Mouse (Mus musculus) thymus, adult 2 months (tissue): ENCODE data around the gene Il1rl1. TPM values are rescaled to one million over a fixed set of nuclear protein-coding genes. Genes with fewer than 3 reads are reported as not detected.

Experiments used
- DNase-seq: peaks from one replicate; pipeline ENCODE4 v3.0.0; 2021
- H3K27ac ChIP-seq: fragments of 200-500 bp; 2 replicates; pipeline ENCODE4 v1.5.1; 2012; ENCODE audit warnings: low read length, control low read depth; ENCODE audit not compliant: control insufficient read depth, insufficient read depth
- H3K27me3 ChIP-seq: fragments of 200-500 bp; 2 replicates; pipeline ENCODE4 v1.6.1; 2012; ENCODE audit warnings: mild to moderate bottlenecking, low read length, moderate library complexity, mixed read lengths; ENCODE audit not compliant: control insufficient read depth, insufficient read depth
- H3K36me3 ChIP-seq: fragments of 200-500 bp; 2 replicates; pipeline ENCODE4 v1.6.1; 2012; ENCODE audit warnings: mild to moderate bottlenecking, low read length, moderate library complexity; ENCODE audit not compliant: control insufficient read depth, insufficient read depth
- H3K4me1 ChIP-seq: fragments of 200-500 bp; replicated peaks from 2 replicates; pipeline ENCODE4 v1.6.1; 2012; ENCODE audit warnings: low read length; ENCODE audit not compliant: control insufficient read depth, insufficient read depth
- H3K4me3 ChIP-seq: fragments of 200-500 bp; 2 replicates; pipeline ENCODE4 v1.5.1; 2012; ENCODE audit warnings: mild to moderate bottlenecking, low read length, control low read depth, moderate library complexity; ENCODE audit not compliant: control insufficient read depth, insufficient read depth
- CTCF ChIP-seq: fragments of 200-500 bp; IDR thresholded peaks from 2 replicates; pipeline ENCODE4 v1.5.1; 2012; ENCODE audit warnings: mild to moderate bottlenecking, control low read depth, low read length, moderate library complexity, borderline replicate concordance; ENCODE audit not compliant: control insufficient read depth, poor library complexity, insufficient read depth; ENCODE audit errors: extremely low read depth
- POLR2A ChIP-seq: fragments of 200-500 bp; IDR thresholded peaks from 2 replicates; pipeline ENCODE4 v1.6.1; 2012; ENCODE audit warnings: mild to moderate bottlenecking, low read length, control low read depth, moderate library complexity; ENCODE audit not compliant: control insufficient read depth, poor library complexity, insufficient read depth; ENCODE audit errors: extremely low read depth
- WGBS: fragments of 180-500 bp; shearing (Covaris S2); methylation state at CpG from one replicate; pipeline ENCODE4 v1.1.7; 2018; 5-methylcytosine and 5-hydroxymethylcytosine counted together
- polyA plus RNA-seq: library from polyadenylated mRNA; depleted of rRNA; stranded (reverse); fragments of >200 nt; gene quantifications from 2 replicates; pipeline ENCODE4 v1.2.3, GENCODE M21; 2012; rRNA removed

Gene Il1rl1
- polyA plus RNA-seq = 0.29 and 0.46 TPM in 2 replicates

DNA sequence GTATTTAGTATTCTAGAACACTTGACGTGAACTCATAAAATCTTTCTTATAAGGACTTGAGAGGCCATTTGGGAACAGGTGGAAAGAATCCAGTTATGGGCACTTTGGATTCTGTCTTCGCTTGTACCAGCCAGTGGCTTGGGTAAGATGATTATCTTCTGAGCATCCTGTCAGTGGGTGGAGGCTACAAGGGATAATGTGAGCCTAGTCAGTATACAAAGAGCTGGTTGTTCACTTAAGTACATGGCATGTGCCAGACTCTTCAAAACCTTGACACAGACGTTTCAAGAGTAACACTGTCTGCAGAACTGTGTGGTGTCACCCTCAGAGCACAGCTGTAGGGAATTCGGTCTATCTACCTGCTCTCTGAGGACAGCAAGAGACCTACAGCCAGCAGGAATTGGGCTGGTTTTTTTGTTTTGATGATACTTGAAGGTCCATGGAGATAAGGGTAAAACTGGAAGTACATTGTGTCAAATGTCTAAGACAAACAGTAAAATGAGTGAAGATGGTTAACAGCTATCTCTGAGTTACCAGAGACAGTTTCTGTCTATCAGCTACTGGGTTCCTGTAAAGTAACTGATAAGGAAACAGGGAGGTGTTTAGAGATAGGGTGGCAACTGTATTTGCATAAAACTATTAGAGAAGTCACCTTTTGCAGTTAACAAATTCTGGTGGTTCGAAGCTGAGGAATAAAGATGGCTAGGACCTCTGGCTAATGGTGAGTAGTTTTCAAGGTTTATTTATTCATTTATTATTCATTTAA, at the start of gene Il1rl1:
Gene Il1rl1, plus strand, starts transcription at position 661 of the 766 bp plus-strand sequence.
- no peak for DNase-seq
- Histone ChIP-seq H3K4me1 (no peaks in the 10 kb centered on the region; the same call in 1 of the 2 replicates), H3K27ac (no peak within 1 kb of the TSS), H3K4me3 (no peak within 1 kb of the TSS), H3K27me3 (no peaks in the 10 kb centered on the region), H3K36me3 (no peaks in the 10 kb centered on the region)
- WGBS = 87% methylated on average over 5 of the region's 5 CpGs
- TF ChIP-seq POLR2A (no peak), CTCF (no peak)

DNA sequence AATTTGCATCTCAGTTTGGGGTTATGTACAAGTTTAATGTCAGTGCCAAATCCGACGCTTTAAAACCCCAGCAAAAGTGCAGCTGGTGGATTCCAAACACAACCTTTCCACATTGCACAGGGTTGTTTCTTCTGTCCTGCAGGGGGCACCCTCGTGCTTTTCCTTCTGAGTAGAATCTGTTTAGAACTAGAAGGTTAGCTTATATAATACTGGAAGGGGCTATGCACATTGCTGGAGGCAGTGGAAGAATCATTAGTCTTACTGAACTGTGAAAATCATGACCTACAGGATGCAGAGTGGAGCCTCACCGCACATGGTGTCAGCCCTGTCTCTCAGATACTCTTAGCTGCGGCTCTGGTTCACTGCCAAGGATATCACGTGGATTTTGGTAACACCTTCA, 49.3 kb upstream of the Il1rl1 start:
- Histone ChIP-seq H3K4me3 (no peak overlapping the region), H3K27ac (no peak overlapping the region), H3K4me1 (peaks cover 9% of the 10 kb centered on the region), H3K27me3 (no peaks in the 10 kb centered on the region), H3K36me3 (no peaks in the 10 kb centered on the region)
- WGBS = 42% methylated on average over 6 of the region's 6 CpGs
- peak; percentile 73 for DNase-seq
- TF ChIP-seq CTCF = no peak
- TF ChIP-seq POLR2A = no peak

DNA sequence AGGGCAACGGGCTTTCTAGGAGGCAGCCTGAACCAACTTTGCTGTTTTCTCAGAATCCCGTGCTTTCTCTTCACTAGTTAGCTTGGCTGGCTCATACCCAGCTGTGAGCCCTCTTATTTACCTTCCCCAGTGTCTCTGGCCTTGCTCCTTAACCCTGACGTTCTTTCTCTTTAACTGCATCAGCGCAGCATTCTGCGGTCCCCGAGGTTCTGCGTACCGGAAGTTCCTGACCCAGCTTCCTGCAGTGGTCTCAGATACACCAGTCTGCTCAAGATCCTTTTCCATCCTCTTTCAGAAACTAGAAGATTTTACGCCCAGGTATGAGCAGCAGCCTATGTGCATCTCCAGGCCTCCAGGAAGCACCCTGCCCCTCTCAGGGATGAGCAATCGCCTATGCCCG, 48.4 kb upstream of the Il1rl1 start:
- Histone ChIP-seq H3K4me1 (peaks cover 9% of the 10 kb centered on the region), H3K27ac (no peak overlapping the region), H3K27me3 (no peaks in the 10 kb centered on the region), H3K4me3 (no peak overlapping the region), H3K36me3 (no peaks in the 10 kb centered on the region)
- TF ChIP-seq POLR2A = no peak
- no peak for TF ChIP-seq CTCF
- 61% methylated on average over 11 of the region's 11 CpGs for WGBS
- DNase-seq = peak; percentile 18

DNA sequence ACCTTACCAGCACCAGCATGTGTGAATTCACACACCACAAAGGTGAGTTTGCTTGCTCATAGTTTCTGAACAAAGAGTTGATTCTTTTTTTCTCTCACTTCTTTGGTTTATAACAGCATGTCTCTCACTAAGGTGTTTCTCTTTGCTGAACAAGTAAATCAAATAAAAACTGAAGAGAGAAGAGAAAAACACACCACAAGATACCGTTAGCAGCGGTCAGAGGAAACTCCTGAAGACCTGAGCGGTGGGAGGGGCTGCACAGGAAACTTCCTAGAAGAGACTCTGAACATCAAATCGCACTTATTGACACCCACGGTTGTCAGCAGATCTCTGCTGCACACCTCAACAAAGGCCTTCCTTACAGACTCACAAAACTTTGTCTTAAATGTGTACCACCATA, 46.5 kb upstream of the Il1rl1 start:
- Histone ChIP-seq H3K27ac (no peak overlapping the region; the same call in 1 of the 2 replicates), H3K36me3 (no peaks in the 10 kb centered on the region), H3K27me3 (no peaks in the 10 kb centered on the region), H3K4me1 (peaks cover 9% of the 10 kb centered on the region), H3K4me3 (no peak overlapping the region)
- TF ChIP-seq CTCF (no peak), POLR2A (no peak)
- 42% methylated on average over 5 of the region's 5 CpGs for WGBS
- DNase-seq = peak; percentile 16

DNA sequence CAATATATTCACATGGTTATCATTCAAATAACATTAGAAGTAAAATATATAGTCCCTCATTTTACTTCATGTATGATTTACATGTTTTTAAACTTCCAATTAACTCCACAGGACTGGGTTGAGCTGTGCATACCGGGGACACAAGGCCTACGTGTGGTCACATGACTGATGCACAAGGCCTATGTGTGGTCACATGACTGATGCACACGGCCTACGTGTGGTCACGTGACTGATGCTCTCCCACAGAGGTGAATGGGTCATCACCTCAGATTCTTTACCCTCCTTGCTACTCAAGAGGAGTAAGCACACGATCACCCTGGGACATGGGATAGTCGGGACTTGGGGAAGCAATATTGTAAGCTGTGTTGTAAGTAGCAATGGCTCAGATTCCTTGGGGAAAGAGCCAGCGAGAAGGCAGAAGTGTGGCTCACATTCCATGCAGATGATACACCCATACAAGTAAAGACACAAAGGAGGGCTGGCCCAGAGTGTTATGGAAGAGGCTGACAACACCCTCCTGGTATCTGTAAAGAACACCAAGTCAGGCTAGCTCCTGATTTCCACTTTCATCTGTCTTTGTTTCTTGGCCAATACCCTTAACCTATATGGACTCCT, 44.3 kb upstream of the Il1rl1 start:
- 96% methylated on average over 8 of the region's 8 CpGs for WGBS
- no peak for TF ChIP-seq CTCF
- no peak for TF ChIP-seq POLR2A
- H3K27ac ChIP-seq = no peak overlapping the region
- DNase-seq = no peak
- H3K27me3 ChIP-seq = no peaks in the 10 kb centered on the region
- no peak overlapping the region for H3K4me3 ChIP-seq
- H3K4me1 ChIP-seq = peaks cover 9% of the 10 kb centered on the region
- H3K36me3 ChIP-seq = no peaks in the 10 kb centered on the region

DNA sequence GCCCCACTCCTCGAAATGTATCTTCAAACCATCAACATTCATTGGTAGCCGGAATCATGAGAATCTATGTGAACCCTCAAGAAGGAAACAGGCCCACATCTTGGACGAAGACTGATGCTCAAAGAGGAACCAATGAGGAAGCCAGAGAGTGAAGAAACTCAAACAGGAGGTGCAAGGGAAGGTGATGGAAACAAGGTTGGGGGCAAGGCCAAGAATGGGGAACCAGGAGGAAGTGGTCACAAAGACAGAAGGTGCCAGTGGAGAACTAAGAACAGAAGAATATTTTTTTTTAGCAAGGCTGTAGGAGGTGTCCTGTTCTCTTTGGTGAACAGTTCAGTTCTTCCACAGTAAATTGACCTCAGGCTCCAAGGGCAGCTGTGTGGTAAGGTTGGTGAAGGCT, 38.0 kb upstream of the Il1rl1 start:
- H3K4me1 ChIP-seq = no peaks in the 10 kb centered on the region
- H3K27ac ChIP-seq = no peak overlapping the region
- DNase-seq = no peak
- WGBS = 34% methylated on average over 3 of the region's 3 CpGs
- TF ChIP-seq CTCF = no peak
- TF ChIP-seq POLR2A = no peak
- H3K4me3 ChIP-seq = no peak overlapping the region
- H3K27me3 ChIP-seq = no peaks in the 10 kb centered on the region
- H3K36me3 ChIP-seq = no peaks in the 10 kb centered on the region

DNA sequence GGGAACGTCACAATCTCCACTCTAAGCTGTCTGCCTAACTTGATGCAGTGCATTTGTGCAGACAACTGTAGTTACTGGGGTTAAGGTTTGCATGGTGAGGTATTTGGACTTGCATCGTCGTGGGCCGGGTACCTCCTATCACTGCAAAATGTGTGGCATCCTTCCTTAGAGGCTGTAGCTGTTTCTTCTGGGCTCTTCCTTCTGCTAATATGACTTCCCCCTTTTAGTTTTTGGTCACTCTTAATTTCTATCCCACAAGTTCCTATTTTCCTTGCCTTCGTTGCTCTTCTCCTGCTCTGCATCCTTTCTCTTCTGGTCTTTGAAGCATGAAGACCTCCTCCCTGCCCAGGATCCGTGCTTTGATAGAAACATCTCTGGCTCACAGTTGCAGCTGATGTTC, 36.8 kb upstream of the Il1rl1 start:
- Histone ChIP-seq H3K4me1 (no peaks in the 10 kb centered on the region), H3K27ac (no peak overlapping the region), H3K27me3 (no peaks in the 10 kb centered on the region), H3K4me3 (no peak overlapping the region), H3K36me3 (no peaks in the 10 kb centered on the region)
- WGBS = 61% methylated on average over 6 of the region's 6 CpGs
- no peak for DNase-seq
- TF ChIP-seq POLR2A (no peak), CTCF (no peak)
